In genomic region chr6:114272279-114272678, GRCm38 (mm10) we compare ENCODE assay signal across 12 mouse cellular contexts. TPM values are rescaled to one million over a fixed set of nuclear protein-coding genes. Genes with fewer than 3 reads are reported as not detected.
DNase-seq lines count a peak whose midpoint lies in the region; ATAC-seq lines count a peak whose summit lies in the region.
"Had no signal": no experiment of that assay in that cellular context is flagged by ENCODE, and none has a peak within 500 bp of the region (broad histone marks: within the 10 kb centered on the region; RNA-seq: fewer than 3 reads in every experiment).

No protein-coding gene starts in this region.

- no peak overlapping the region for H3K4me3 ChIP-seq in heart, embryonic 12.5 days
- no peak overlapping the region for H3K4me3 ChIP-seq in neural tube, embryonic 15.5 days (replicated peaks)
- H3K4me3 ChIP-seq: embryonic facial prominence, embryonic 13.5 days; limb, embryonic 10.5 days; midbrain, embryonic 12.5 days had no signal

- H3K27me3 ChIP-seq in heart, embryonic 12.5 days (replicated peaks) = peaks cover 57% of the 10 kb centered on the region
- H3K27me3 ChIP-seq in neural tube, embryonic 15.5 days (replicated peaks) = no peaks in the 10 kb centered on the region

- WGBS in heart, embryonic 12.5 days = 57% methylated on average over 15 of the region's 15 CpGs
- WGBS in neural tube, embryonic 15.5 days = 65% methylated on average over 15 of the region's 15 CpGs

- no peak overlapping the region for H3K4me2 ChIP-seq in heart, embryonic 12.5 days
- H3K4me2 ChIP-seq in neural tube, embryonic 15.5 days = no peak overlapping the region
- H3K4me2 ChIP-seq: embryonic facial prominence, embryonic 13.5 days; midbrain, embryonic 12.5 days had no signal

- no peak overlapping the region for H3K27ac ChIP-seq in heart, embryonic 12.5 days (ENCODE audit: poor library complexity, severe bottlenecking)
- no peak overlapping the region for H3K27ac ChIP-seq in neural tube, embryonic 15.5 days (replicated peaks)
- H3K27ac ChIP-seq: embryonic facial prominence, embryonic 13.5 days; limb, embryonic 10.5 days; midbrain, embryonic 12.5 days had no signal

- H3K4me1 ChIP-seq in heart, embryonic 12.5 days (replicated peaks) = peaks cover 6% of the 10 kb centered on the region
- H3K4me1 ChIP-seq in neural tube, embryonic 15.5 days = peaks cover 36% of the 10 kb centered on the region
- H3K4me1 ChIP-seq: embryonic facial prominence, embryonic 13.5 days; limb, embryonic 10.5 days had no signal

- peak; percentile 96 for DNase-seq in heart, adult 11 months
- no peak for DNase-seq in neural tube, embryonic 10.5 days (ENCODE audit: extremely low spot score, low spot score)
- DNase-seq in gastrocnemius, adult 18-20 months (ENCODE audit: low spot score) = peak; percentile 16
- peak; percentile 76 for DNase-seq in heart, postnatal 4 days
- no peak for DNase-seq in adipocyte (ENCODE audit: low spot score)
- DNase-seq in frontal cortex, postnatal 25 days (ENCODE audit: low spot score in 2 of 2) = no peak

- H3K36me3 ChIP-seq in heart, embryonic 12.5 days = no peaks in the 10 kb centered on the region
- H3K36me3 ChIP-seq in neural tube, embryonic 15.5 days = no peaks in the 10 kb centered on the region
- H3K36me3 ChIP-seq: embryonic facial prominence, embryonic 13.5 days; limb, embryonic 10.5 days; midbrain, embryonic 12.5 days had no signal

- H3K9ac ChIP-seq in heart, embryonic 12.5 days = no peak overlapping the region
- H3K9ac ChIP-seq in neural tube, embryonic 15.5 days (replicated peaks) = no peak overlapping the region
- H3K9ac ChIP-seq: embryonic facial prominence, embryonic 13.5 days; midbrain, embryonic 12.5 days had no signal

- H3K9me3 ChIP-seq in heart, embryonic 12.5 days (replicated peaks) = no peaks in the 10 kb centered on the region
- H3K9me3 ChIP-seq in neural tube, embryonic 15.5 days (replicated peaks) = no peaks in the 10 kb centered on the region
- H3K9me3 ChIP-seq: embryonic facial prominence, embryonic 13.5 days; limb, embryonic 10.5 days; midbrain, embryonic 12.5 days had no signal

- no peak for ATAC-seq in heart, embryonic 12.5 days (ENCODE audit: insufficient number of reproducible peaks, low FRiP score)
- 0 out of 2 replicates have a peak, but pooled peaks have one; percentile 2 for ATAC-seq in neural tube, embryonic 15.5 days (ENCODE audit: low FRiP score)
- ATAC-seq: activated CD4-positive, CD25-positive, alpha-beta regulatory T cell, adult 4 months had no signal

RNA-seq across cellular contexts. Expression of gene Slc6a1, which starts 10.2 kb away (rescaled TPM):
- 0.05 and 0.17 TPM in 2 replicates for polyA plus RNA-seq in heart, embryonic 12.5 days (2016; fragmentation: Nextera tagmentation; extraction: Ambion mirVana)
- 118 and 138 TPM in 2 replicates for polyA plus RNA-seq in neural tube, embryonic 15.5 days (2015; fragmentation: Nextera tagmentation; extraction: Ambion mirVana)
- under 1 TPM; 0.17 to 0.23 TPM for total RNA-seq in gastrocnemius, adult 18-20 months (2021)
- total RNA-seq in heart, postnatal 4 days (2021) = under 1 TPM; 0.18 to 0.29 TPM
- polyA plus RNA-seq: limb, embryonic 10.5 days had no signal

Comparison
In these comparisons a context has a peak if more than half of its experiments do, and no peak if none do; other contexts are left out.
1. DNase-seq: peak in heart, adult 11 months (single experiment), gastrocnemius, adult 18-20 months (single experiment) and heart, postnatal 4 days (single experiment); none in neural tube, embryonic 10.5 days (single experiment), adipocyte (single experiment) and frontal cortex, postnatal 25 days (0 of 2).